In the genomic region with DNA sequence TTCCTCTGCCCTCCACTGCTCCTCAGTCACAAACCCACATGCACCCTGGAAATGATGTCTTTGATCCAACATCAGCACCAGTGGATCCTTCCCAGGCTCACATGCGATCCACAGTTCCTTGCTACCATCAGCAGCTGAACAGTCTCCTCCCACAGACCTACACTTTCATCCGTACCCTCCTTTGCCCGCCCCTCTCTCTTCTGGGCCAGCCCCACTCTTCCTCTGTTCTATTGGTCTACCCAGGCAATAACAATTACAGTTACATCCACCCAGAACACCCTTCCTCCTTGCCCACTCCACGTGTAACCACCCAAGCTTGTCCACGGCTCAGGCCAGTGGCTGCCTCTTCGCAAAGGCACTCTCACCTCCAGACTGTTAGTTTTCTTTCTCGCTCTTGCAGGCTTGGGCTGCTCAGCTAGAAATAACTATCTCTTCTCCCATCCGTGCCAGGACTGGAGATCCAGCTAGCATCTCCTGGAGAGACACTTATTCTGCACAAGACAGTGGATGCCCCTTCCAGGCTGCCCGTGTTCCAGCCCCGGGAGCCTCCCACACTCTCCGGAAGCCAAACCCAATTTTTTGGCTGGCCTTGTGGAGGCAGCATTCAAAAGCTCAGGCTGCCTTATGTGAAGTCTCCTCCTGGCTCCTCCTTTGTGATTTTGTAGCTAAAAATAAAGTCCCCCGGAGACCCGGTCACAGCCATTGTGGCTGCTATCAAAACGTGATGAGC, we compare ENCODE assay signal across 9 mouse cellular contexts.
A peak's percentile ranks its signal among the peaks of the same experiment; 100 is the strongest.
DNase-seq lines count a peak whose midpoint lies in the region; ATAC-seq and TF ChIP-seq lines count a peak whose summit lies in the region.
"Had no signal": no experiment of that assay in that cellular context is flagged by ENCODE, and none has a peak within 500 bp of the region (broad histone marks: within the 10 kb centered on the region; RNA-seq: fewer than 3 reads in every experiment).

No protein-coding gene starts in this region.

- H3K27ac ChIP-seq in kidney, adult 2 months (ENCODE audit: insufficient read depth, low read depth, low read length): no peak overlapping the region
- peak overlapping the region; percentile 35; the same call in 1 of the 2 replicates for H3K27ac ChIP-seq in forebrain, embryonic 14.5 days (ENCODE audit: low read depth, low read length)
- no peak overlapping the region for H3K27ac ChIP-seq in heart, embryonic 14.5 days (replicated peaks in 1 of 2; ENCODE audit: control insufficient read depth in 1 of 2, insufficient read depth in 1 of 2, low read depth in 2 of 2, low read length in 2 of 2)
- peak overlapping the region; percentile 49; the same call in 1 of the 2 replicates for H3K27ac ChIP-seq in midbrain, embryonic 15.5 days
- H3K27ac ChIP-seq in intestine, embryonic 16.5 days (ENCODE audit: low read length): no peak overlapping the region

- peak; percentile 48; the same call in 1 of the 2 replicates for ATAC-seq in forebrain, embryonic 14.5 days
- ATAC-seq in heart, embryonic 14.5 days (ENCODE audit: insufficient number of reproducible peaks, insufficient read depth, low FRiP score, low read depth): no peak
- ATAC-seq in midbrain, embryonic 15.5 days (replicated peaks): no peak; the same call in 1 of the 2 replicates
- ATAC-seq in intestine, embryonic 16.5 days: no peak

- no peaks in the 10 kb centered on the region for H3K36me3 ChIP-seq in kidney, adult 2 months (ENCODE audit: control insufficient read depth, insufficient read depth, low read length)
- no peaks in the 10 kb centered on the region for H3K36me3 ChIP-seq in forebrain, embryonic 14.5 days (ENCODE audit: control insufficient read depth, insufficient read depth, low read length)
- no peaks in the 10 kb centered on the region for H3K36me3 ChIP-seq in heart, embryonic 14.5 days (ENCODE audit: control insufficient read depth, insufficient read depth, low read length)
- no peaks in the 10 kb centered on the region for H3K36me3 ChIP-seq in midbrain, embryonic 15.5 days (replicated peaks)
- H3K36me3 ChIP-seq in intestine, embryonic 16.5 days (ENCODE audit: control insufficient read depth, insufficient read depth, low read length): no peaks in the 10 kb centered on the region

- 47% methylated on average over 14 of the region's 14 CpGs for WGBS in kidney, adult 2 months
- WGBS in forebrain, embryonic 14.5 days: 60% methylated on average over 14 of the region's 14 CpGs
- 64% methylated on average over 14 of the region's 14 CpGs for WGBS in heart, embryonic 14.5 days
- WGBS in midbrain, embryonic 15.5 days: 61% methylated on average over 14 of the region's 14 CpGs
- 75% methylated on average over 14 of the region's 14 CpGs for WGBS in intestine, embryonic 16.5 days

- no peak for TF ChIP-seq POLR2A in kidney, adult 2 months (IDR thresholded peaks at IDR 0.05; ENCODE audit: low read depth, low read length)

- H3K4me3 ChIP-seq in kidney, adult 2 months (ENCODE audit: insufficient read depth, low read depth, low read length): no peak overlapping the region
- no peak overlapping the region for H3K4me3 ChIP-seq in forebrain, embryonic 14.5 days (ENCODE audit: low read depth, low read length)
- H3K4me3 ChIP-seq in heart, embryonic 14.5 days (ENCODE audit: control insufficient read depth in 1 of 2, insufficient read depth in 1 of 2, low read depth in 1 of 2, low read length in 2 of 2): no peak overlapping the region
- H3K4me3 ChIP-seq in midbrain, embryonic 15.5 days: no peak overlapping the region
- no peak overlapping the region for H3K4me3 ChIP-seq in intestine, embryonic 16.5 days (ENCODE audit: low read length)

- H3K4me2 ChIP-seq in forebrain, embryonic 14.5 days (ENCODE audit: low read length): no peak overlapping the region
- H3K4me2 ChIP-seq in heart, embryonic 14.5 days (ENCODE audit: low read length): peak overlapping the region; percentile 11; the same call in 1 of the 2 replicates
- no peak overlapping the region for H3K4me2 ChIP-seq in midbrain, embryonic 15.5 days
- H3K4me2 ChIP-seq in intestine, embryonic 16.5 days (ENCODE audit: low read depth, low read length): no peak overlapping the region

- no peaks in the 10 kb centered on the region for H3K4me1 ChIP-seq in kidney, adult 2 months (ENCODE audit: control insufficient read depth, insufficient read depth, low read length)
- peaks cover 8% of the 10 kb centered on the region; the same call in 1 of the 2 replicates for H3K4me1 ChIP-seq in forebrain, embryonic 14.5 days (ENCODE audit: control insufficient read depth, insufficient read depth, low read length)
- peaks cover 4 to 8% of the 10 kb centered on the region in 2 experiments; a peak in 1 of 4 replicates for H3K4me1 ChIP-seq in heart, embryonic 14.5 days (ENCODE audit: control insufficient read depth in 2 of 2, insufficient read depth in 2 of 2, low read length in 2 of 2)
- H3K4me1 ChIP-seq in midbrain, embryonic 15.5 days: peaks cover 10% of the 10 kb centered on the region; the same call in 1 of the 2 replicates
- H3K4me1 ChIP-seq in intestine, embryonic 16.5 days (ENCODE audit: control insufficient read depth, insufficient read depth, low read length): no peaks in the 10 kb centered on the region

- H3K9ac ChIP-seq in forebrain, embryonic 14.5 days (ENCODE audit: low read length): no peak overlapping the region
- no peak overlapping the region for H3K9ac ChIP-seq in heart, embryonic 14.5 days (ENCODE audit: low read length)
- no peak overlapping the region for H3K9ac ChIP-seq in midbrain, embryonic 15.5 days
- H3K9ac ChIP-seq in intestine, embryonic 16.5 days (ENCODE audit: low read depth, low read length): no peak overlapping the region

- H3K9me3 ChIP-seq in forebrain, embryonic 14.5 days (replicated peaks; ENCODE audit: control insufficient read depth, low read length): no peaks in the 10 kb centered on the region
- H3K9me3 ChIP-seq in heart, embryonic 14.5 days (ENCODE audit: control insufficient read depth, low read length): no peaks in the 10 kb centered on the region
- no peaks in the 10 kb centered on the region for H3K9me3 ChIP-seq in midbrain, embryonic 15.5 days
- no peaks in the 10 kb centered on the region for H3K9me3 ChIP-seq in intestine, embryonic 16.5 days (ENCODE audit: control insufficient read depth, low read length)

- DNase-seq in kidney, adult 2 months: peak; percentile 8
- no peak for DNase-seq in kidney, postnatal 14 days
- DNase-seq in forebrain, embryonic 14.5 days (ENCODE audit: low spot score): no peak
- DNase-seq in spleen, adult 18-20 months: no peak
- DNase-seq in adrenal gland, postnatal 4 days (ENCODE audit: low spot score in 2 of 2): no peak
- DNase-seq: kidney, adult 11 months had no signal

- no peak for TF ChIP-seq CTCF in kidney, adult 2 months (conservative IDR thresholded peaks at IDR 0.05; ENCODE audit: insufficient read depth, insufficient read length, low read depth, low read length)

- no peaks in the 10 kb centered on the region for H3K27me3 ChIP-seq in kidney, adult 2 months (replicated peaks; ENCODE audit: control insufficient read depth, insufficient read depth, low read length)
- no peaks in the 10 kb centered on the region for H3K27me3 ChIP-seq in forebrain, embryonic 14.5 days (replicated peaks; ENCODE audit: control insufficient read depth, insufficient read depth, low read length)
- 0 out of 2 replicates have a peak, but pooled peaks cover 4% of the 10 kb centered on the region for H3K27me3 ChIP-seq in heart, embryonic 14.5 days (ENCODE audit: control insufficient read depth, insufficient read depth, low read length)
- no peaks in the 10 kb centered on the region for H3K27me3 ChIP-seq in midbrain, embryonic 15.5 days (replicated peaks)
- H3K27me3 ChIP-seq in intestine, embryonic 16.5 days (replicated peaks; ENCODE audit: control insufficient read depth, insufficient read depth, low read length): no peaks in the 10 kb centered on the region

Comparison
In these comparisons a context has a peak if more than half of its experiments do, and no peak if none do; other contexts are left out.
1. H3K27ac ChIP-seq: peak in forebrain, embryonic 14.5 days (single experiment) and midbrain, embryonic 15.5 days (single experiment); none in kidney, adult 2 months (single experiment), heart, embryonic 14.5 days (0 of 2) and intestine, embryonic 16.5 days (single experiment).